Mouse (Mus musculus): ENCODE data around the gene Lats1. TPM values are rescaled to one million over a fixed set of nuclear protein-coding genes. Genes with fewer than 3 reads are reported as not detected.

Gene Lats1
- total RNA-seq (2021), result 10 to 100 TPM; 41.9 TPM
- long read RNA-seq, experiment 1, full-length matches to known transcripts, result 1 of 13 reads
- long read RNA-seq, experiment 1, partial matches to known transcripts, result 5 of 13 reads
- long read RNA-seq, experiment 1, other reads (novel, unspliced or antisense), result 7 of 13 reads
- long read RNA-seq, experiment 2, partial matches to known transcripts, result 1 of 6 reads
- long read RNA-seq, experiment 2, other reads (novel, unspliced or antisense), result 5 of 6 reads

DNA sequence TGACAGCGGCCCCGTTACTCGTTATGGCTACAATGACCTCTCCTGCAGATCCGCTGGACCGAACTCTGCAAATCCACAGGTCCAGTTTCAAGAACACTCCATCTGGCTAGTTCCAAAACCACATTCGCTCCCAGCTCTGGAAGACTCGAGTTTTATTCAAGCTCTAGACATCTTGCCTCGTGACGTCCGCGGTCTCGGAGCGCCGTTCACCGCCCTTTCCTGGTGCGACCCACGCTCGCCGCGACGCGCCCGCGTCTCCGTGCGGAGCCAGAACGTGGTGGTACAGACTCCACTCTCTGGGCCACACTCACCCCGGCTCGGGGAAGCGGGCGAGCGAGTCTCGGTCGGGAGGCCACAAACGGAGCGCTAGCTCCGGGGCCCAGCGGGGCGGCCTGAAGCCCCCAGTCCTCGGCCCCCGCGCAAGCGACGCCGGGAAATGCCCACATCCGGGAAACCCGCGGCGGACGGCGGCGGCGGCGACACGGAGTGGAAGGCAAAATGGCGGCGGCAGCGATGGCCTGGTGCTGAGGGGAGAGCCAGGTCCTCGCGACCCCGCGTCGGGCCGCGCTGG lies at the start of gene Lats1, which contains the start of gene Pcmt1:
Gene Lats1, plus strand, starts transcription at position 484 of the 571 bp plus-strand sequence.
Gene Pcmt1, minus strand, starts transcription at position 406 of the 571 bp plus-strand sequence.
- intact Hi-C loops (cut with DNase I), result no loop called here
- peak; percentile 78 to 86 for DNase-seq (ENCODE audit: low spot score in 2 of 2)

DNA sequence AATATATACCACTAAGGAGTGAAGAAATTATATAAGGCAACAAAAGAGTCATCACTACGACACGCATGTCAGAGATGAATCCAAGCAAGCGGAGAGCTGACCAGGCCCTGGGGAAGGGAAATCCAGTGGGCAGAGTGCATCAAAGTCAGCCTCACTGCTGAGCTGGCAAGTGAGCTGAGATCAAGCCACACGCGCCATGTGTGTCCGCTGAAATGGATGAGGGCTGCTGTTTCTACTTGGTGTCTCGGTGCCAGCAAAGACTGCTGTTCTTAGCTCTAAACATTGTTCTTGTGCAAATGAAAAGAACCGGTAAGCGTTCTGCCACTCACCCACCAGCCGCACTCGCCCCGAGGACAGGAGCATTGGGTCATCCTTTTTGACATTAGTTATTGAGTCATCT lies 40.6 kb upstream of the Lats1 start:
- intact Hi-C loops (cut with DNase I), result no loop called here
- no peak for DNase-seq (ENCODE audit: low spot score in 2 of 2)

DNA sequence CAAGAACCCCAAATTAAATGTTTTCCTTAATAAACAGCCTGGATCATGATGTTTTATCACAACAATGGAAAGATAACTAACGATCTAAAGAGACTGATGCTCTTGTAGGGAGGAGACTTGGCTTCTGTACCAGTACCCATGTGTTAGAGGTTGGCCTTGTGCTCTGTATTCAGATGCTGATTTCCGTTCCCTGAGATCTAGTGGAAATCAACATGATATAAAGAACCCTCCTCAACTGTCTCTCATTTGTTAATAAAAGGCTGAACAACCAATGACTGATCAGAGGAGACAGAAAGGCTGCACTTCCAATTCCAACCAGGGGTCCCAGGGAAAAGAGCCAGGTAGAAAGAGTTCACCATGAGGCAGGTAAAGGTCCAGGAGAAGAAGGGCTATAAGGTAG lies 35.1 kb upstream of the Lats1 start:
- intact Hi-C loops (cut with DNase I), result no loop called here
- DNase-seq (ENCODE audit: low spot score in 2 of 2), result no peak

DNA sequence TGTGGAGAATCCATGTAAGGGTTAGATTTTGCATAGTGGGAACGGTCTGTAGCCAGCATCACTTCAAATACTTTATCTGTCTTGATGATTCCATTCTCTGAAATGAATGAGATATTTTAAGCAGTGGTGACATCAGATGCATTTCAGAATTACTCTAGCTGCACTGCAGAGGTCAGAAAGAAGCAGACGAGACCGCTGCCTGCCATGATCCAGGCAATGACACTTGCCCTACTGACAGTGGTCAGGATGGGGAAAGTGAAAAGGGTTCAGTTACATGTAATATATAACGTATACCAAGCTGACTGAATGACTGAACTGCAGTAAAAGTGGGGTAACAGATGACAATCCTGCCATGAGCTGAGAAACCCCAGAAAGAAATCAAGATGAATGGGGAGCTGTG lies 32.0 kb upstream of the Lats1 start:
- DNase-seq (ENCODE audit: low spot score in 2 of 2), result no peak
- intact Hi-C loops (cut with DNase I), result no loop called here

DNA sequence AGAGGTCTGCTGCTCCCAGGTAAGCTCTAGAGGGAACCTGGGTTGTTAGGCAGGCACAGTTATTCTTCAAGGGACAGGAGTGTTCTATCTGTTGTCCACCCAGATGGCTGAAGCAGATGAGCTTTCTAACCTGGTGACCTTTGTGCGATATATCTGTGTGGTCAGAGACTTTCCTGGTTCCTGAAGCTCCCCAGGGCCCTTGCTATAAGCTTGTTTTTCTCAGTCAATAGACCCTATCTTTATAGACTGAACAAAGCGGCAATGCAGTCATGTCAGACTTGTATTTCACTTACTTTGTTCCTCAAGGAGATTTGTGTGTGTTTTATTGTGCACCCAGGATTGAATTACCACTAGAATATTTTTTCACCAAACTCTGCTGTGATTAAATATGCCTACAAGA lies 30.0 kb upstream of the Lats1 start:
- intact Hi-C loops (cut with DNase I), result no loop called here
- DNase-seq (ENCODE audit: low spot score in 2 of 2), result no peak

DNA sequence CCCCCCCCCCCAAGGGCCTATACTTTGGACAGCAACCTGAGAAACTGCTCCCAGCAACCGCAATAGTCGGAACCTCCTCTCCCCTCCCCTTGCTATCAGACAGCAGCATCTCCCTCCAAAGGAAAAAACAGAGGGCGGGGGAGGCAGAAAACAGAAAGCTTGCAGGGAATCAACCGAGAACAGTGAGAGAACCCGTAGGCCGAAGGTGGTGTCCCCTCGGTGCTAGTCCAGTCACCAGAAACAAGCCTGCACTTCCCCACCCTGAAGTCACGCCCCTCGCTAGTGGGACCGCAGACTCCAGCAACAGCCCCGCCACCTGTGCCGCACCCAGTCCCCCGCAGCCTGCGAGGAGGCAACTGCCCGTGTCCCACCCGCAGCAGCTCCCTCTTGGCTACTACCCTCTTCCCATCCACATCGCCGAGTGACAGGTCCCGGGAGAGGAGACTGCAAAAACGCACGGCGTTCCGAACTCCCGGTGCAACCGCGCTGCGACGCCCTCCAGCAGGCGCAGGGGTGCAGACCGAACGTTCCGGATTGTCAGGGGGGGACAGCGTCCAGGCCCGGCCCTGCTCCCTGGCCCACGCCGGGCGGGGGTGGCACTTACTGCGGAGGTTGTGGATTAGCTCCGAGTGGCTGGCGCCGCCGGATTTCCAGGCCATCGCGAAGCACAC lies 18.4 kb upstream of the Lats1 start:
- no peak for DNase-seq (ENCODE audit: low spot score in 2 of 2)
- intact Hi-C loops (cut with DNase I), result no loop called here

DNA sequence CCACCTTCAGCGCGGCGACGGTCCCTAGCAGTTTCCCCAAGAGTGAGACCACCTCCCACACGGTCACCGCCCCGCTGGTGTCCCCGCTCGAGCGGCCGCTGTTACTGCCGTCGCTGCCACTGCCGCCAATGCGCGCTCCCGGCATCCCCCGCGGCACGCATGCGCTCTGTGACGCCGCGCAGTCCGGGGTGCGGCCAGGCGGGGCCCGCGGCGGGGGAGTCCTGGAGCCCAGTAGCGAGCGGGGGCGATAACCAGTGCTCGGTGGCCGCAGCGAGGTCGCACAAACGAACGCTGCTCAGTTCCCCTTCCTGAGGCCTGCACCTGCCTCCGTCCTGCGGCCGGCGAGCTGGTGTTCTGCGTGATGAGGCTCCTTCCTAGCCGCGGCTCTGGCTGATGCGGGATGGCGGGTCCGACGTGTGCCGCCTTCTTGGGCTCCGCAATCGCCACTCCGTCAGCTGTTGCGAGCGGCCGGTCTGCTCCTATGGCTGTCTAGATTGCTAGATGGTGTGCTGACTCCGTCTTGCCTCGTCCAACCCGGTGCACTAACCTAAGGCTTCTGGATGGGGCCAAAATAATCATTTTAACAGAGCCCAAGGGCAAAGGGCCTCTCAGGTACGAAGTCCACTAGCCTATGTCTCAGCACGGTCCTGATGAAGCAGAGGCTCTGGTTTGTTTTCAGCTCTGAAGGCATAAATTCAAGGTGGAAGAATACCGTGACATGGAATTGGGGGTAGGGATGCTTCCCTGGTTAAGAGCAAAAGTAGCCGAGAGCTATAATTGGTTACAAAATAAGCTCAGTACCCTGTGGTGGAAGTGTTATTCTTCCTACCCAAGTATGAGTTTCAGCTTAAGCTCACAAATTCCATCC lies 17.6 kb upstream of the Lats1 start:
- intact Hi-C loops (cut with DNase I), result no loop called here
- DNase-seq (ENCODE audit: low spot score in 2 of 2), result peak; percentile 90 to 92

DNA sequence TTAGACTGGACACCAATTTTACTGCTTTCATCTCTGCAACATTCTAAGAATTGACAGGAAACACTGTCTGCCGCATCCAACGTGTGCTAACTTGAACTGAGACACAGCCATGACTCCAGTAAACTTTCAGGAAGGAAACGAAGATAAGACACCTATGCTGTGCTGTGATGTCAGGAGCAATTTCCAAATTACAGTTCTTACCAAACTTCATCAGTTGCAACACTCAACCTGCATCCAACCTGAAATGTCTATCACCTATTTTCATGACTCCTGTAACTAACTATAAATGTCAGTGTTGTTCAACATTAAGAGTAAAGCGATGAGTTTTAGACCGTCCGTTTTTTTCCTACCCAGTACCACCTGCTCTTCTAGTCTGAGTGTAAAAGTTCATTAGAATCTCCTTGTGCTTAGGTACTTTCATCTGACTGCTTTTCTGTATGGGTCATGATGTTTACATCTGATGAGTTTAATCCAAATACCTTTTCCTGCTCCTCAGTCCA lies 16.9 kb upstream of the Lats1 start:
- DNase-seq (ENCODE audit: low spot score in 2 of 2), result no peak
- intact Hi-C loops (cut with DNase I), result no loop called here

DNA sequence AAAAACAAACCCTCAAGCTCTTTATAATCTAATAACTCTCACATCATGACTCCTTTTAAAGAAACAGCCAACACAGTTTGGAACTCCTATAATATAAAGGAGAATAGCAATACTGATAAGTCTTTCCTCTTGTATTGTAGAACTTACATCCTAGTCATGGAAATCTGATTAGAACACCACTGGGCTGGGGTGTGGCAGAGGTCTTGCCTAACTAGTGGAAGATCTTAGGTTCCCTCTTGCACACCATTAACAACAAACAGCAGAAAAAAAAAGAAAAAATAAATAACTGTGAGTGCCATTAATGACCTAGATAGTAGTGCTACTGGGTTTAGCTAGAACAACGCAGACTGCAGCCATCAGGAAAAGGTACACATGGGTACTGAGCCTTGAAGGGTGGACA lies 16.1 kb upstream of the Lats1 start:
- no peak for DNase-seq (ENCODE audit: low spot score in 2 of 2)
- intact Hi-C loops (cut with DNase I), result no loop called here

DNA sequence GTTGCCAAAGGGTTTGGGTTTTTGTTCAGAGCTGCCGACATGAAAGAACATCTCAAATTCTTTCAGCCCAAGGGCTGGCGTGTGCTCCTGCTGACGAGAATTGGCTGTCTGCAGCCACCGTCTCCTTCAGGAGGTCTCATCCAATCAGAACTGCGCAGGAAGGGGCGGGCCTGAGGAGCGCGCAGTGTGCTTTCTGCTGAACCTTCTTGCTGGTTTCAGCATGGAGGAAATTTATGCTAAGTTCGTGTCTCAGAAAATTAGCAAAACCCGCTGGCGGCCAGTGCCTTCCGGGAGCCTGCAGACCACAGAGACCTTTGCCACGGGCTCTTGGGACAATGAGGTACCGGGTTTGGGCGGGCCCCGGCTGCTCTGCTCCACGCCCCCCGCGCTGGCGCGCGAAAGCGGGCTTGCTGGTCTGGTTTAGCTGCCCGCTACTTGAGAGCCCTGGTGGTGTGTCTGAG lies 13.6 kb upstream of the Lats1 start, which contains the start of gene Nup43:
Gene Nup43, plus strand, starts transcription at position 162 of the 461 bp plus-strand sequence.
- intact Hi-C loops (cut with DNase I), result no loop called here
- peak; percentile 92 to 93 for DNase-seq (ENCODE audit: low spot score in 2 of 2)

DNA sequence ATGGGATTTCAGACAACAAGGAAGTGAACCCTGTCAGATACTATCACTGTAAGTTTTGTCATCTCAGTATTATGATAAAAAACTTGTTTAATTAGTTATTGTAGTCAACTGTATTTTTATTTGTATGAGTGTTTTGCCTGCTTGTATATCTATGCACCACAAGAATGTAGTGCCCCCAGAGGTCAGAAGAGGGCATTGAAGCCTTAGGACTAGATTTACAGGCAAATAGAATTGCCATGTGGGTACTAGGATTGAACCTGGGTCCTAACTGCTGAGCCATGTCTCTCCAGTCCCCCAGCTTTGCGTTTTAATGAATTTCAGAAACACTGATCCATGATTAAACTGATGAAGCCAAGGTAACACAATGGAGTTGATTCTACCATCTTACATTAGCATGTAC lies 7.3 kb upstream of the Lats1 start:
- intact Hi-C loops (cut with DNase I), result no loop called here

DNA sequence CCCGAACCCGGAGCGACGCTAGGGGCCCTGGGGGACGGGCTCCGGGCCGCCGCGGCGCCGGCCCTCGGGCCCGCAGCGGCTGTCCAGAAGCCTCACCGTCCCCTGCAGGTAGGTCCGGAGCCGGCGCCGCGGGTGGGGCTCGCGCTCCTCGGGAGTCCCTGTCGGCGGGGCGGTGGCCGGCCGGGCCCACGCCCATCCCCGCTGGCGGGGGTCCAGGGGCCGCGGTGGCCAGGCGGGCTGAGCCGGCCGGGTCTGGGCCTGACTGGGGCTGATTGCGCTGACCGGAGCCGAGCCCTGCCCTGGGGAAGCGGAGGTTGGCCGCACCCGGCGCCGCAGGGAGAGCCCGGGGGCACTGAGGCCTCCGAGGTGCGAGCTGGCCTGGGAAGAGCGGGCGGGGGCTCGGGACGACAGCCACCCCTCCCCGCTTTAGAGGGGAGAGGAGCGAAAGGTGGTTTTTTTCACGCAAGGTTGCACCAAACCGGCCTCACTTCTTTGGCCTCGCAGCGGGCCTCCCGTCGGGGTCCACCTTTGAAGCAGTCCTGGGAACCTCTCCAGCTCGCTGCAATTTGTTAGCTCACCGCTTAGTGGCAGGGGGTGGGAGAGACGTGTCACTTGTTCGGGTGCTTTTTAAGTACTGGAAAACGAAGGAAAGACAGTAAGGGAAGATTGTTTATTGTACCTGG lies 470 bp downstream of the Lats1 start:
- DNase-seq (ENCODE audit: low spot score in 2 of 2), result peak; percentile 64 to 70
- intact Hi-C loops (cut with DNase I), result no loop called here

More for the DNA sequence above, 7.3 kb upstream of the Lats1 start:
- peak in 1 of 2 experiments; percentile 38 for DNase-seq (ENCODE audit: low spot score in 2 of 2)

DNA sequence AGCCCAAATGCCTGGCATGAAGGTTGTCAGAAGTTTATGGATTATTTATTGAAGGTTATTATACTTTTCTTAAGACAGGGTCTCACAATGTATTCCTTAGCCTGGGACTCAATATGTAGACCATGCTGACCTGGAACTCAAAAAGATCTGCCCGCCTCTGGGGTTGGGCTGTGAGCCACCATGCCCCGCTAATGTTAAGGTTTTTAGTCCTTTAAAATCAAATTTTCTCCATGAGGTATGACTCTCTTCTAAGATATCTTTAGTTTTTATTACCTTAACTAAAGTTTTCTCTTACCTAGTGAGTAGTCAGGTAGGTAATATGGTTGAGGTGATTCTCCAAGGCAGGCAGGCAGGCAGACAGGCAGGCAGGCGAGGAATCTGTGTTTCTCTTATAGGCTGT lies 1.2 kb downstream of the Lats1 start:
- intact Hi-C loops (cut with DNase I), result no loop called here
- DNase-seq (ENCODE audit: low spot score in 2 of 2), result no peak

DNA sequence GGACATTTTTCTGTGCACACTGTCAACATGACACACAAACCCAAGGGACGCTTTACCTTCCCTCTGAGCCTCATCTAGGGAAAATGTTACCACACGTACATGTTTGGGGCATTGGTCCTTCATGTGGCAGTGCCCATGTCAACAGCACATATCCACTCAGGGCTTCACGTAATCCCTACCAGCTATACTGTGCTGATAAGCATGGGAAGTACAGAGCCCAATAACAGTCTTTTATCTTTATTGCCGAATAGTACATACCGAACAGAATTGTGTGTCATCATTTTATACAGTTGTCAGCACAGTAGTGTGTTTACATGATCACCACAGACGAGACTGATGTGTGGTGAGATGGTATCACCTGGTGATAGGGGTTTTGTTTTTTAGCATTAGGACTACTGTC lies 5.9 kb downstream of the Lats1 start:
- intact Hi-C loops (cut with DNase I), result no loop called here

DNA sequence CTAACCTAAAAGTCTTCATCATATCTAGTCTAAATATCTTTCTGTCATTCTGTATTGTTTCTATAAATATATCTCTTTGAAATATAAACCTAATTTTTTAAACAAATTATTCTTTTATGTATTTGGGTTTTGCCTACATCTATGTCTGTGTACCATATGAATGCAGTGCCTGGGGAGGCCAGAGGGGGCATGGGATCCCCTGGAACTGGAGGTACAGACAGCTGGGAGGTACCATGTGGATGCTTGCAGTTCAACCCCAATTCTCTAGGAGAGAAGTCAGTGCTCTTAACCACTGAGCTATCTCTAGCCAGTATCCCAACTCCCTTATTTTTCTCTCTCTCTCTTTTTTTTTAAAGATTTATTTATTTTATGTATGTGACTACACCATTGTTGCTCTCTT lies 14.3 kb downstream of the Lats1 start:
- intact Hi-C loops (cut with DNase I), result no loop called here

More for the DNA sequence above, 5.9 kb downstream of the Lats1 start:
- DNase-seq (ENCODE audit: low spot score in 2 of 2), result no peak

DNA sequence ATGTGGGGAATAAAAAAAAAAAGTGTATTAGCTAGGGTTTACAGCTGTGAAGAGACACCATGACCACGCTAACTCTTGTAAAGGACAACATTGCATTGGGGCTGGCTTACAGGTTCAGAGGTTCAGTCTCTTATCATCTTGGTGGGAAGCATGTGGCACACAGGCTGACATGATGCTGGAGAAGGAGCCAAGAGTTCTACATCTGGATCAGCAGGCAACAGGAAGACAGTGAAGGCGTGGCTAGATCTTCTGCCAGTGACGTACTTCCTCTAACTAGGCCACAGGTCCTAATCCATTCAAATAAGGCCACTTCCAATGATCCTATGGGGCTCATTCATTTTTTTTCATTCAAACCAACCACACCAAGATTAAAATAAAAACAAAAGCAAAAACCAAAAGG lies 19.1 kb downstream of the Lats1 start:
- intact Hi-C loops (cut with DNase I), result no loop called here

More for the DNA sequence above, 14.3 kb downstream of the Lats1 start:
- DNase-seq (ENCODE audit: low spot score in 2 of 2), result peak in 1 of 2 experiments; percentile 17

DNA sequence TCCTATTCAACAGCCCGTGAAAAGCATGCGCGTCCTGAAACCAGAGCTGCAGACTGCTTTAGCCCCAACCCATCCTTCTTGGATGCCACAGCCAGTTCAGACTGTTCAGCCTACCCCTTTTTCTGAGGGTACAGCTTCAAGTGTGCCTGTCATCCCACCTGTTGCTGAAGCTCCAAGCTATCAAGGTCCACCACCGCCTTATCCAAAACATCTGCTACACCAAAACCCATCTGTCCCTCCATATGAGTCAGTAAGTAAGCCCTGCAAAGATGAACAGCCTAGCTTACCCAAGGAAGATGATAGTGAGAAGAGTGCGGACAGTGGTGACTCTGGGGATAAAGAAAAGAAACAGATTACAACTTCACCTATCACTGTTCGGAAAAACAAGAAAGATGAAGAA lies 21.6 kb downstream of the Lats1 start:
- DNase-seq (ENCODE audit: low spot score in 2 of 2), result no peak
- intact Hi-C loops (cut with DNase I), result no loop called here

More for the DNA sequence above, 19.1 kb downstream of the Lats1 start:
- no peak for DNase-seq (ENCODE audit: low spot score in 2 of 2)

DNA sequence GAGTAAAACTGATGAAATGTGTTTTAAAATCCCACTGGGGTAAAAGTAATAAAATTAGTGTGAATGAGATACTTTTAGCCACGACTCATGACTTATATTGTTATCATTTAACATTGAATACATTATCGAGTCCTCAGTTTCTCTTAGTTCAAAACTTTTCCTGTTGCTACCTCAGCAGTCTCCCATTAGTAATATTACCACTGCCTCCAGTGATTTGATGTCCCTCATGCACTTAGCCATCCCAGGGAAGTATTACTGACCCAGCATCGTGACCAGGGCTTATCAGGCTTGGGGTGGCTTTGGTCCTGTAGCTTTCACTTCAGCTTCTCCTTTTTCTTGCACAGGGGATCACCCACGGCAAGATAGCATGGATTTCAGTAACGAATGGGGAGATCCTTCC lies 29.1 kb downstream of the Lats1 start:
- intact Hi-C loops (cut with DNase I), result no loop called here
- no peak for DNase-seq (ENCODE audit: low spot score in 2 of 2)

DNA sequence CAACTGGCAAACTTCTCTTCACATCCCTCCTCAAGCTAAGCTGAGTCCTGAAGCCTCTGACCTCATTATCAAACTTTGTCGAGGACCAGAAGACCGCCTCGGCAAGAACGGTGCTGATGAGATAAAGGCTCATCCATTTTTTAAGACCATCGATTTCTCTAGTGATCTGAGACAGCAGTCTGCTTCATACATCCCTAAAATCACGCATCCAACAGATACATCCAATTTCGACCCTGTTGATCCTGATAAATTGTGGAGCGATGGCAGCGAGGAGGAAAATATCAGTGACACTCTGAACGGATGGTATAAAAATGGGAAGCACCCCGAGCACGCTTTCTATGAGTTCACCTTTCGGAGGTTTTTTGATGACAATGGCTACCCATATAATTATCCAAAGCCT lies 31.5 kb downstream of the Lats1 start:
- intact Hi-C loops (cut with DNase I), result no loop called here
- no peak for DNase-seq (ENCODE audit: low spot score in 2 of 2)

Measured in left cerebral cortex, postnatal 14 days (tissue).